Mouse (Mus musculus): Measurements from ENCODE around the gene Pdia4.
"Not testable (repeated sequence)": the region's sequence is repeated elsewhere in the genome, so short reads cannot be mapped to it uniquely, and the experiment has no call there.

Gene Pdia4

GRCm38 (mm10) chr6:47762686-47763085 lies 50.5 kb downstream of the Pdia4 start:
- not testable (repeated sequence) for DNase-seq (ENCODE audit: low spot score)

GRCm38 (mm10) chr6:47759406-47759805 lies 53.8 kb downstream of the Pdia4 start:
- DNase-seq (ENCODE audit: low spot score): not testable (repeated sequence)

GRCm38 (mm10) chr6:47757849-47758248 lies 55.4 kb downstream of the Pdia4 start:
- not testable (repeated sequence) for DNase-seq (ENCODE audit: low spot score)

- not testable (repeated sequence) for DNase-seq (ENCODE audit: low spot score)
Measured at GRCm38 (mm10) chr6:47757429-47757828, 55.8 kb downstream of the Pdia4 start.

- not testable (repeated sequence) for DNase-seq (ENCODE audit: low spot score)
Measured at GRCm38 (mm10) chr6:47753144-47753543, 60.1 kb downstream of the Pdia4 start.

- DNase-seq (ENCODE audit: low spot score): not testable (repeated sequence)
Measured at GRCm38 (mm10) chr6:47748306-47748705, 64.9 kb downstream of the Pdia4 start.

- DNase-seq (ENCODE audit: low spot score): not testable (repeated sequence)
Measured at GRCm38 (mm10) chr6:47747886-47748285, 65.3 kb downstream of the Pdia4 start.

All from embryo, embryonic 10.5 days (tissue).